Mouse (Mus musculus) testis, adult 2 months (tissue): ENCODE measurements at regions not wholly inside any gene's neighbourhood (a gene's known extent, or its start where the extent isn't known, plus 50 kb on each side); places are given as distances from the start of the nearest gene placed in this dataset.
"Not testable (repeated sequence)": the region's sequence is repeated elsewhere in the genome, so short reads cannot be mapped to it uniquely, and the experiment has no call there.

Experiments
- CTCF ChIP-seq: fragments of 200-500 bp; IDR thresholded peaks from 2 replicates; pipeline ENCODE4 v1.5.1; 2012; ENCODE audit warnings: low read depth, mild to moderate bottlenecking, inconsistent platforms, low read length, moderate library complexity; ENCODE audit not compliant: control insufficient read depth, insufficient read depth, insufficient replicate concordance
- POLR2A ChIP-seq: fragments of 200-500 bp; IDR thresholded peaks from 2 replicates; pipeline ENCODE4 v1.6.1; 2012; ENCODE audit warnings: low read depth, mild to moderate bottlenecking, inconsistent platforms, low read length, moderate library complexity; ENCODE audit not compliant: control insufficient read depth

GRCm38 (mm10) chr7:83412745-83413144 is 172.0 kb upstream of the Tmc3 start:
- not testable (repeated sequence) for TF ChIP-seq POLR2A, CTCF
